Mouse (Mus musculus): ENCODE measurements around the gene Kifc3.

- TF ChIP-seq POLR2A (IDR thresholded peaks at IDR 0.05; ENCODE audit: borderline replicate concordance, extremely low read depth, insufficient read depth, insufficient read length, poor library complexity, severe bottlenecking) = no peak
- no peak for TF ChIP-seq CTCF (IDR thresholded peaks at IDR 0.05; ENCODE audit: borderline replicate concordance, extremely low read depth, insufficient read depth, insufficient read length)
Observed at GRCm38 (mm10) chr8:95178191-95178590, 24.4 kb downstream of the Kifc3 start.
